Mouse (Mus musculus) v-Abl transformed pro-B cells (cell line): ENCODE measurements around the gene Arl6ip1.
"Not testable (repeated sequence)": the region's sequence is repeated elsewhere in the genome, so short reads cannot be mapped to it uniquely, and the experiment has no call there.

Experiments
- in situ Hi-C, 2 experiments: fragments of 400-800 bp; cut with MboI; formaldehyde crosslinking; loops; one replicate each; pipeline ENCODE4 v1.15.1; 2025; ENCODE audit not compliant: unreplicated experiment in 2 of 2

The Arl6ip1 gene

GRCm38 (mm10) chr7:118129430-118130041, at the start of gene Arl6ip1:
Arl6ip1 (minus strand) TSS chr7:118129662.
- in situ Hi-C loops: loop anchor here in 1 of 2 experiments (10.0 to 25.0 kb wide), 4 partner anchors 465 to 1767 kb away; partner anchors contain the start of gene Tmc5

- in situ Hi-C loops: no loop called here
Measured at GRCm38 (mm10) chr7:118175821-118176355, 46.4 kb upstream of the Arl6ip1 start.

DNA sequence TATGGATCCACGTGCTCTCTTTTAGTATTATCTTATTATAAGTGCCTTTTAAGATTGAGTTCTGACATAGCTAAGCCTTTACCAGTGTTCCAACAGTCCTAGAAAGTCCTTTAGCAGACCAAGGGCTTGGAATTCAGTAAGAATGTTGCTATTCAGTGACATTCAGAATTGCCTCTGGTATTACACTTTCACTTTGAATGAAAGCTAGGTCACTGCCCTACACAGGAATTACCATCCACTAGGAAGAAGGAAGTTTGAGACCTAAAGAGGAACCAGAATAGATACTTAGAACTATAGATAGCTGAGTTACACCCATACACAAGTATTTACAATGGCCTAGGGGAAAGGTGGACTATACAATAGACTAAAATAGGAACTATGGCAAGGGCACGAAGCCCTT, 40.7 kb upstream of the Arl6ip1 start:
- in situ Hi-C loops: not testable (repeated sequence)

- in situ Hi-C loops: no loop called here
Measured at GRCm38 (mm10) chr7:118163006-118163405, 33.5 kb upstream of the Arl6ip1 start.

DNA sequence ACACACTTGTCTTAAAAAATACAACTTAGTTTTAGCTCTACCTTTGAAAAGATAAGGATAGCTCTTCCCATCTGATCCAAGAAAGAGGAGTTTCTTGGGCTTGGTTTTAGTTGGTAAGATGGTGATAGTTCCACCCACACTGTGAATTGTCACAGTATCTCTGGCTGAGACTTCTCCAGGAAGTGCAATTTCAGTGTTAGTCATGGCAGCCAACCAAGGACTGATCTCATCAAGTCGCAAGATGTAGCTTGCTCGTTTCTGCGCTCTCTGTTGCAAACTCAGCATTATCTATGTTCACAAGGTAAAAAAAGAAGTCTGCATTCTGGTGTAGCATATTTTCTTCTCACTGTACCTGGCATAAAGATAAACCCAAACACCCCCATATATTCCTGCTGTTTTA, 30.7 kb upstream of the Arl6ip1 start:
- in situ Hi-C loops: no loop called here

DNA sequence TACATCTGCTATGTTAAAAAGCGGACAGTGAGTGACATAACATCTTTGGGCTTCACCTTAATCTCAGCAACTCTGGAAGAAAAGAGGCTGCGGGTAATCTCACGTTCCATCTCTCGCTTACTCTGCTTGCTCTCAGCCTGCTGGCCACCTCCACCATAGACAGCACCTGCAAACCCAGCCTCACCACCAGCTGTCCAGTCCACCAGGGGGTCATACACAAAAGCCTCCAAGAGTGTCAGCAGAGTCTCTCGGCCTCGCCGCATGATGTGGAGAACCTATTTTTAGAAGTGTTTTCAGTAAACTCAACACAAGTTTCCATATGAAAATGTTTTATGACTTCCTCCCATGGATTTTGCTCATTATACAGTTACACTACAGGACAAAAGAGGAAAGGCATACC, 27.0 kb upstream of the Arl6ip1 start:
- in situ Hi-C loops: loop anchor here in 1 of 2 experiments (10.0 kb wide), 1 partner anchor 138 kb away; no protein-coding TSS in a partner anchor

DNA sequence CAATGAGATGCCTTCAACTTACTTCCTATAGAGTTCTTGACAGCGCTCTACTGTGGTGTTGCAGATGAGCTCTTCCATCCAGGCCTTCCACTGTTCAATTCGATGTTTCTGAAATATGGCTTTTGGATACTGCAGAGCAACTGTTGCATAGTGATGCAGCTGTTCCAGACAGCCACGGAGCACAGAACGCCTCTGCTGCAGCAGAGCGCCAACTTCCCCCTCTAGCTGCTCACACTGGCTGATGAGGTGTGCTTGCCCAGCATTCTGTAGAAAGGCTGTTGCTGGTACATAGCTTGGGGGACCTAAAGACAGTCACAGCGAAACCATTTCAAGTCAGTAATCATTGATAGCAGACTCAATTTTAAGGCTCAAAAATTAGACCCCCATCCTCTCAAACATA, 24.7 kb upstream of the Arl6ip1 start:
- in situ Hi-C loops: loop anchor here in 1 of 2 experiments (10.0 kb wide), 1 partner anchor 141 kb away; no protein-coding TSS in a partner anchor

DNA sequence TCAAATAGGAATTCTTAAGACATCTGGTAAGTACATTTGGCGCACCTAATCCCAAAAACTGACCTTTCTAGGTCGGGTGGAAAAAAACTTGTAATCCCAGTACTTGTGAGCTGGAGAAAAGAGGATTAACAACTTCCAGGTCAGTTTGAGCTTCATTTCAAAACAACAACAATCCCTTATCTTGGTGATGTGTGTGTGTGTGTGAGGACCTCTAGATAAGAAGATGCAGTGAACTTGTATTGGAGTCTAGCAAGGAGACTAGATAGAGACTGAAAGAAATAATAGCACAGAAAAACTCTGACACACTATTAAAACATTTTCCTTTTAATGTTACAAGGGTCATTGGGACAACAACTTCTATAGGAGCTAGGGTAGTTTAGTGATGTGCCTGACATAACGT, 14.1 kb upstream of the Arl6ip1 start:
- in situ Hi-C loops: loop anchor here in 1 of 2 experiments (25.0 kb wide), 1 partner anchor 1781 kb away; no protein-coding TSS in a partner anchor

DNA sequence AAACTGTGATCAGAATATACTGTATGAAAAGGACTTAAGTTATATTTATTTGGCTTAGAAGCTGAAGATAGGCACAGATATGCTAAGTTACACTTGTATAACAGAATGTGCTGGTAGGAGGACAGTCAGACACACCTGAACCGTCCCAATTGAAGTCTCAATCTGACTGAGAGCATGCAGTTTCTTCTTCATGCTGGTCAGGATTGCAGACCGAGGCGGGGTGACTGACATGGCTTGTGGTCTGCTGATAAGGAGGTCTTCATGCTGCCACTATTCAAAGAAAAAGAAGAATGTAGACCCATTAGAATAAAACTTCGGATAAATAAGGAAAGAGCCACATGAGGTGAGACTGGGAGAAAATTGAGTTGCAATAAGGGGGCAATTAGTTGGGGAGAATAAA, 13.7 kb upstream of the Arl6ip1 start:
- in situ Hi-C loops: loop anchor here in 1 of 2 experiments (25.0 kb wide), 1 partner anchor 1781 kb away; no protein-coding TSS in a partner anchor

GRCm38 (mm10) chr7:118141271-118141670, 11.8 kb upstream of the Arl6ip1 start:
- in situ Hi-C loops: loop anchor here in 1 of 2 experiments (25.0 kb wide), 1 partner anchor 1779 kb away; no protein-coding TSS in a partner anchor

DNA sequence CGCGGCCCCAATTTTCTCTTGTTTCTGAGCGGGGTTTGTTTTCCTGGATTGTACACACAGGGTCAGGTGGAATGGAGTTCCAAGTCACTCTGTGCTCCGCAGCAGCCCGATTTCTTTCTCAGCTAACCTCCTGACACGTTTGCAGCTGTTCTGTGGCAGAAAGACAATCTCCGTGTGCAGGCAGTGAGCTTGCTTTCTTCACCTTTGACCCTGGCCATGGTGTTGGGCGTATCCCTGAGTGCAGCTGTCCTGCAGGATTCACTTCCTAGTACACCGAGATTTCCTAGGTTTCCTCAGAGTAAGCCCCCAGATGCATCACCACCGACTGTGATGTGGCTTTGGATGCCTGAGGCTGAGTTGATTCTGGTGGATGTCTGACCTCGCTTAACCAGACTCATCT, 5.7 kb upstream of the Arl6ip1 start:
- in situ Hi-C loops: loop anchor here in 1 of 2 experiments (25.0 kb wide), 1 partner anchor 1773 kb away; no protein-coding TSS in a partner anchor

GRCm38 (mm10) chr7:118128925-118129429, 485 bp downstream of the Arl6ip1 start:
- in situ Hi-C loops: loop anchor here in 1 of 2 experiments (10.0 to 25.0 kb wide), 4 partner anchors 466 to 1767 kb away; partner anchors contain the start of gene Tmc5

DNA sequence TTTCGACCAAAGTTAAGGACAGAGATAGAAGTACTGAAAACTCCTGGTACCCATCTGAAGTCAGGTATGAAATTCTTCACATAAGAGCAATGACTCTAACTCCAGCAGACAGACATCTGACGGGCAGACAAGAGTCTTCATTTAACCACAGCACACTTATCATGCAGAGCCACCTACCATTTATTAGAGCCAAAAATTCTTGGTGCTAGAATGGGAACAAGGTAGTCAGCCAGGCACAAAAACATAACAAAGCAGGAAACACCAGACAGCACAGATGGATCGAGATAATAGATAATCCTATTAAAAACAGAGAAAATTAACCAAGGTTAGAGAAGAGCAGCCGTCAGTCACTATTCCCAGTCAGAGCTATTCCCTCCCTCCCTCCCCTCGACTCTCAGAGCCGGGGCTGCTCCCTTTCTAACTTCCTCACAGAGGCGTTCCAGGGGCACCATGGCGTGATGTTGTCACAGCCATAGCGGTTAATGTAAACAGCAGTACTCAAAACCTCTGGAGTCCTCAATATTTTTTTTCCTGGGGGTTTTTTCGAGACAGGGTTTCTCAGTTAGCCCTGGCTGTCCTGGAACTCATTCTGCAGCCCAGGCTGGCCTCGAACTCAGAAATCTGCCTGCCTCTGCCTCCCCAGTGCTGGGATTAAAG, 3.1 kb downstream of the Arl6ip1 start:
- in situ Hi-C loops: loop anchor here in 1 of 2 experiments (10.0 to 25.0 kb wide), 4 partner anchors 468 to 1764 kb away; partner anchors contain the start of gene Tmc5

DNA sequence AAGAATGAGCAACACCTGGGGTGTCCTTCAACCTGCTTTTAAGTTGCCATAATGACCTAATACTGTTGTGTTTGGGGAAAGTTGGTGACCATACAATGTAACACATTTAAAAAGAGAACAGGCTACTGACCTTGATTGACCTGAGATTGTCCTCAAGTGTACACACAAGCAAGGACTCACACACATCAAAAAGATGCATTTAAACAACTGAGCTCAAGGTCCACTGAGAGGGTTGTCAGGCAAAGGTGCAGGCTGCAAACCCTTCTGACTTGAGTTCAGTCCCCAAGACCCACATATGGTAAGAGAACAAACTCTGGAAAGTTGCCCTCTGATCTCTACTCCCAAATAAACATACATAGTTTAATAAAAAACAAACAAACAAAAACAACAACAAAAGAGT, 3.7 kb downstream of the Arl6ip1 start:
- in situ Hi-C loops: loop anchor here in 1 of 2 experiments (10.0 to 25.0 kb wide), 4 partner anchors 469 to 1763 kb away; partner anchors contain the start of gene Tmc5

DNA sequence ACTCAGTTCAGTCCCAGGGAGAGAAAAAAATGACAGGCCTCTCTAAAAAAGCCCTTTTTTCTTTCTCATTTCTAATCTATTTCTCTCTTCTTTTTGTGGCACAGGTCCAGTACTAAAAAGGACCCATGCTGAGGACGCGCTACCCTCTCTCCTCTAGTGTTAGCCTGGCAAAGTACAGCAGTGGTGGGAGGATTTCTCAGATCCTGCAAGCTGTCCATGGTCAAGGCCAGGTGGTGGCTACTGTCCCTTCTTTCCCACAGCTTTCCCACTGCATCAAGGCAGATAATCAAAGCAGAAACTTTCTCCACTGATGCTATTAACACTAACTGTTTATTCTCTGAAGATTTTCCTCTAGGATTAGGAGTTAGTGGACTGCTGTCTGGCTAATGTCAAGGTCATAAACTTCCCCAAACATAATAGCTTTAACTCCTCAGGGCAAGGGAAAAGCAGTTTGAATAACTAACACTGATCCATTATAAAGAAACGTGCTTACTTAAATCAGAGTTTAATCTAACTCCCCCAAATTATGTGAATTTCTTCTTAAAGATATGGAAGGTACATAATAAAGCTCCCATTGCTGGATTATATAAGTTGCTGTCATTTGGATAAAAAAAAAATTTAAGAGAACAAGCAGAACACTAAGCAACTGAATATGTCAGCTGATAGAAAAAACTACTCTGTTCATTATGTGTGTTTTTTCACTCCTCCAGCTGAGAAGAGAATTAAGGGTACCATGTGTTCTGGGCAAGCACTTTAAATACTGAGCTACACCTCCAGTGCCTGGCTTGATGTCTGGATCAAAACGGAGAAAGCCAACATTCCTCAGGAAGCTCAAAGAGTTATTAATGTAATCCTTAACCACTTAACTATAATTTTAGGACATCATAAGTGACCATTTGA, 5.7 kb downstream of the Arl6ip1 start:
- in situ Hi-C loops: loop anchor here (10.0 to 25.0 kb wide), 5 partner anchors 471 to 1611 kb away; partner anchors contain the start of genes Nucb2 (in 1 of the 2), Tmc5 (in 1 of the 2) and Umod (in 1 of the 2)

DNA sequence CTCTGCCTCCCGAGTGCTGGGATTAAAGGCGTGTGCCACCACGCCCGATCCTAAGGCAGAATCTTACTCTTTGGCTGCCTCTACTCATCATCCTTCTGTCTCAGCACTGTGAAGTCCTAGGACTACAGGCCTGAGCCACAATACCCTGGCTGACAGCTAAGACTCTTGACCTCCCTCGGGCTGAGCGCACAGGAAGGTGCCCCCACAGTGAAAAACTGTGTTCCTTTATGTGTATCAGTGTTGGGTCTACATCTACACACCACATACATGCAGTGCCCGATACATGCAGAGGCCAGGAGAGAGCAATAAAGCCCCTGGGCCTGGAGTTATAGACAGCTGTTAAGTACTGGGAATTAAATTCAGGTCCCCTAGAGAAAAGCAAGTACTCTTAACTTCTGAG, 7.2 kb downstream of the Arl6ip1 start:
- in situ Hi-C loops: loop anchor here (10.0 to 25.0 kb wide), 5 partner anchors 473 to 1610 kb away; partner anchors contain the start of genes Nucb2 (in 1 of the 2), Tmc5 (in 1 of the 2) and Umod (in 1 of the 2)

DNA sequence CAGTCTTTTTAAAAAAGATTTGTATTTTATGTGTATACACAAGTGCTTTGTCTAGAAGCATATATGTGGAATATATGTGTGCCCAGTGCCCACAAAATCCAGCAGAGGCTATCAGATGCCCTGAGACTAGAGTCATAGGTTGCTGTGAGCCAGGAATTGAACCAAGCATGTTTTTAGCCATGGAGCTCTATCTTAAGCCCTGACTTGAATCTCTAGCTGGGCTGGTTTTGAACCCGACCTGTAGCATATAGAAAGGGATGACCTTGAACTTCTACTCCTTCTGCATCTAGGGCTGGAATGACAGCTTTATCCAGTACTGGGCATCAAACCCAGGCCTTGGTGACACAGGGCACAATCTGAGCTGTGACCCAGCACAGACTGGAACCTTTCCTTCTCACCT, 8.8 kb downstream of the Arl6ip1 start:
- in situ Hi-C loops: loop anchor here (10.0 to 25.0 kb wide), 5 partner anchors 474 to 1608 kb away; partner anchors contain the start of genes Nucb2 (in 1 of the 2), Tmc5 (in 1 of the 2) and Umod (in 1 of the 2)

GRCm38 (mm10) chr7:118119946-118120345, 9.5 kb downstream of the Arl6ip1 start:
- in situ Hi-C loops: loop anchor here (10.0 to 25.0 kb wide), 6 partner anchors 475 to 1608 kb away; partner anchors contain the start of genes Nucb2 (in 1 of the 2), Tmc5 (in 1 of the 2) and Umod (in 1 of the 2)

DNA sequence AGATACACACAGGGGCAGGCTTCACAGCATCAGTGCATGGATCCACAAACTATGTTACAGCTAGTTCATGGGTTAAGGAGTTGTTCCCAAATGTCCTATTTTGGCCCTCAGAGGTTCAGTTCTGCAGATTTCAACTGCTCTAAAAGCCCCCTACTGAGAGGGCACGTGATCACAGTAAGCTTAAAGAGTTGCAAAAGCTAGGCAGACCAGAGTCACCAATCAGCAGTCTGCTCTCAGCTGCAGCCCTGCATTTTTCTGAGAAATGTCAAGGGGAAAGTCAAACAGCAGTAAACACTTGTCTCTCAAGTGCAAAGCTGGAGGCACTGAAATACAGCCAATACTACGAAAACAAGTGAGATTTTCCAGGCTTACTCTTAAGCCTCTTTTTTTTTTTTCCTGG, 10.3 kb downstream of the Arl6ip1 start:
- in situ Hi-C loops: loop anchor here (10.0 to 25.0 kb wide), 3 partner anchors 1368 to 1607 kb away; partner anchors contain the start of genes Nucb2 (in 1 of the 2) and Umod (in 1 of the 2)
